Mouse (Mus musculus): ENCODE results near the gene Gapdh. TPM values are rescaled to one million over a fixed set of nuclear protein-coding genes. Genes with fewer than 3 reads are reported as not detected.
"Not testable (repeated sequence)": the region's sequence is repeated elsewhere in the genome, so short reads cannot be mapped to it uniquely, and the experiment has no call there.

Gene Gapdh
- polyA plus RNA-seq, 1 experiment from 2014 or later: 1,983 TPM

DNA sequence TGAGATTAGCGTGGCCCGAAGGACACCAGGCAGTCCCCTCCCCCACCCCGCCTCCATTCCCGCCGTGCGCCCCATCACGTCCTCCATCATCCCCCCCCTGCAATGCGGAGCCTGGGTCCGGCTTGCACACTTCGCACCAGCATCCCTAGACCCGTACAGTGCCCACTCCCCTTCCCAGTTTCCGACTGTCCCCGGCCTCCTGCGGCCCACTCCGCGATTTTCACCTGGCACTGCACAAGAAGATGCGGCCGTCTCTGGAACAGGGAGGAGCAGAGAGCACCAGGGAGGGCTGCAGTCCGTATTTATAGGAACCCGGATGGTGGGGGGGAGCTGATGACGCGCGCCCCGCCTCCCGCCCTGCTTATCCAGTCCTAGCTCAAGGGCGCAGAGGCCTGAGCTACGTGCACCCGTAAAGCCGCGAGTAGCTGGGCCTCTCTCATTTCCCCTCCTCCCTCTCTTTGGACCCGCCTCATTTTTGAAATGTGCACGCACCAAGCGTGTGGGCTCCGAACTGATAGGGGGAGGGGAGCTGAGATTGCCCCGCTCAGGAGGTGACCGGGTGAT lies 857 bp downstream of the Gapdh start:
- Histone ChIP-seq H3K9ac (peak overlapping the region; percentile 98), H3K9me3 (no peaks in the 10 kb centered on the region), H3K36me3 (peaks cover 63% of the 10 kb centered on the region), H3K4me1 (peaks cover 50% of the 10 kb centered on the region), H3K4me2 (replicated peaks) (peak overlapping the region; percentile 84), H3K27me3 (no peaks in the 10 kb centered on the region), H3K27ac (peak overlapping the region; percentile 95), H3K4me3 (peak overlapping the region; percentile 97)
- under 1% methylated on average over 36 of the region's 36 CpGs for WGBS
- ATAC-seq (ENCODE audit: low FRiP score, low read depth): peak; percentile 91

DNA sequence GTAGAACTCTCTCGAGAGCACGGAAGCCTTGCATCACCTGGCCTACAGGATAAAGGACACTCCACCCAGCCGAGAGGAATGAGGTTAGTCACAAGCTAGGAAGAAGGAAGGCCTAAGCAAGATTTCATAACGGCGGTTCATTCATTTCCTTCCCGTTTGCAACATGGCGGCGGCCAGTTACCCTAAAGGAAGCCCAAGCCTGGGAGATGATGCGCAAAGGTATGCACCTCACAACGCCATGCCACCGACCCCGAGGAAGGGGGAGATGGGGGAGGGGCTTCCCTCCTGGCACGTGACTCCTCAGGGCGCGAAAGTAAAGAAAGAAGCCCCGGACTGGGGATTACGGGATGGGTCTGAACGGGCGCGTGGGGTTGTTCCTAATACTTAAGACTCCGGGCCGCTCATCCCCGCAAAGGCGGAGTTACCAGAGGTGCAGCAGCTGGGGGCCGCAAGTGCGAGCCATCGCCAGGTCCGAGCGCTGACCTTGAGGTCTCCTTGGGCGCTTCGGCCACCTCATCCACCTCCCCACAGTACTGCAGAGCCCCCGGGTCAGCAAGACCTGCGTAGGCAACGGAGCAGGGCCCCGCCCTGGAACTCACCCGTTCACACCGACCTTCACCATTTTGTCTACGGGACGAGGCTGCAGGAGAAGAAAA lies 1.5 kb downstream of the Gapdh start:
- Histone ChIP-seq H3K9me3 (no peaks in the 10 kb centered on the region), H3K36me3 (peaks cover 63% of the 10 kb centered on the region), H3K27ac (peak overlapping the region; percentile 95), H3K27me3 (no peaks in the 10 kb centered on the region), H3K4me2 (replicated peaks) (peak overlapping the region; percentile 84), H3K4me3 (peak overlapping the region; percentile 97), H3K9ac (peak overlapping the region; percentile 98), H3K4me1 (peaks cover 56% of the 10 kb centered on the region)
- WGBS: under 1% methylated on average over 39 of the region's 39 CpGs
- peak; percentile 2; the same call in 1 of the 2 replicates for ATAC-seq (ENCODE audit: low FRiP score, low read depth)

DNA sequence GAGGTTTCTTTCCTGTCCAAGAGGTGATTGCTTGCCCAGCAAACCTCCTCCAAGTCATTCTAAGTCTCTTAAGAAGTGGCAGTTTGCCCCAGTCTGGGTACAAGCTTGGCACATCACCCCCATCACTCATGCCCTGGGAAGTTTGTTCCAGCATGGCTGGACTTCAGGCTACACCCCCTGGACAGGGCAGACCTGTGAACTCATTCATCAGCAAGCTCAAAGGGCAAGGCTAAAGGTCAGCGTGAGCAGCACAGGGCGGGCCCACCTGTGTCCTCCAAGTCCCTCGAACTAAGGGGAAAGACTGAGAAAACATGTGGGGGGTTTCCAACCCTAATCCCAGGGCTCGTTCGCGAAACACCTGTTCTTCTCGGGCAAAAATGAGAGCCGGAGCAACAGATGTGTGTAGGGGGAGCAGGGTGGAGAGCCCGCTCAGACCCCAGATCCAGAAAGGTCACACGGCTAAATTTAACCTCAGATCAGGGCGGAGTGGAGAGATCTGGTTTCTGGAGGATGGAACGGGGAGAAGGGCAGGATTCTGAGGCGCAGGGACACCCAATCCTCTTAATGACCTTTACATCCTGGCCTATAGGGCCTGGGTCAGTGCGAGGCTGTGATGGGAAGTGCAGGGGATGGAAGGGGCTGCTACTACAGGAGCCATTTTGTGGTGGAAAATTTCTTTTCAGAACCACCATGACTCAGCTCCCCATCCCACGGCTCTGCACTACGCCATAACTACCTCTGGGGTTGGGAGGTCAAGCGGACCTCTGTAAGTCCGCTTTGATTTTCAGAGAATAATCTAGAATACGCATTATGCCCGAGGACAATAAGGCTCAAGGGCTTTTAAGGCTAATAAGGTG lies 2.2 kb downstream of the Gapdh start:
- no peaks in the 10 kb centered on the region for H3K27me3 ChIP-seq
- H3K27ac ChIP-seq: peak overlapping the region; percentile 95
- 2% methylated on average over 20 of the region's 20 CpGs for WGBS
- no peaks in the 10 kb centered on the region for H3K9me3 ChIP-seq
- no peak for ATAC-seq (ENCODE audit: low FRiP score, low read depth)
- H3K9ac ChIP-seq: peak overlapping the region; percentile 98
- H3K4me3 ChIP-seq: peak overlapping the region; percentile 97
- H3K36me3 ChIP-seq: peaks cover 63% of the 10 kb centered on the region
- peaks cover 58% of the 10 kb centered on the region for H3K4me1 ChIP-seq
- peak overlapping the region; percentile 84 for H3K4me2 ChIP-seq (replicated peaks)

DNA sequence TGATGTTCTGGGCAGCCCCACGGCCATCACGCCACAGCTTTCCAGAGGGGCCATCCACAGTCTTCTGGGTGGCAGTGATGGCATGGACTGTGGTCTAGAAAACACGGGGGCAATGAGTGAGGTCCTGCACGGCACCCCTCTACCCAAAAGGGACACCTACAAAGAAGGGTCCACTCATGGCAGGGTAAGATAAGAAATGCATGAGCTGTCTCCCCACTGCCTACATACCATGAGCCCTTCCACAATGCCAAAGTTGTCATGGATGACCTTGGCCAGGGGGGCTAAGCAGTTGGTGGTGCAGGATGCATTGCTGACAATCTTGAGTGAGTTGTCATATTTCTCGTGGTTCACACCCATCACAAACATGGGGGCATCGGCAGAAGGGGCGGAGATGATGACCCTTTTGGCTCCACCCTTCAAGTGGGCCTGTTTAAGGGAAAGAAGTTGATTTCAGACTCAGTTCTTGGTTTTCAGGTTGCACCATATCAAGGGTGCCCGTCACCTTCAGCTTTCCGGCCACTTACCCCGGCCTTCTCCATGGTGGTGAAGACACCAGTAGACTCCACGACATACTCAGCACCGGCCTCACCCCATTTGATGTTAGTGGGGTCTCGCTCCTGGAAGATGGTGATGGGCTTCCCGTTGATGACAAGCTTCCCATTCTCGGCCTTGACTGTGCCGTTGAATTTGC lies 3.5 kb downstream of the Gapdh start:
- 78% methylated on average over 13 of the region's 16 CpGs for WGBS
- Histone ChIP-seq H3K4me3 (peak overlapping the region; percentile 5; the same call in 1 of the 2 replicates), H3K4me2 (replicated peaks) (peak overlapping the region; percentile 41), H3K36me3 (peaks cover 60% of the 10 kb centered on the region), H3K4me1 (peaks cover 57% of the 10 kb centered on the region)
- not testable (repeated sequence) for H3K27me3 ChIP-seq; H3K9me3 ChIP-seq; ATAC-seq (ENCODE audit: low FRiP score, low read depth); H3K9ac ChIP-seq; H3K27ac ChIP-seq

DNA sequence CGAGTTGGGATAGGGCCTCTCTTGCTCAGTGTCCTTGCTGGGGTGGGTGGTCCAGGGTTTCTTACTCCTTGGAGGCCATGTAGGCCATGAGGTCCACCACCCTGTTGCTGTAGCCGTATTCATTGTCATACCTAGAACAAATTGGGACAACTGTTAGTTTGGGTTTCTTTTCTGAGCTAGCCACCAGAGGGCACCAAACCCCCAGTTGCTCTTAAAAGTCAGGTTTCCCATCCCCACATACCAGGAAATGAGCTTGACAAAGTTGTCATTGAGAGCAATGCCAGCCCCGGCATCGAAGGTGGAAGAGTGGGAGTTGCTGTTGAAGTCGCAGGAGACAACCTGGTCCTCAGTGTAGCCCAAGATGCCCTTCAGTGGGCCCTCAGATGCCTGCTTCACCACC lies 4.3 kb downstream of the Gapdh start:
- not testable (repeated sequence) for H3K9me3 ChIP-seq; H3K9ac ChIP-seq; H3K27me3 ChIP-seq; H3K4me2 ChIP-seq (replicated peaks); ATAC-seq (ENCODE audit: low FRiP score, low read depth); H3K27ac ChIP-seq
- Histone ChIP-seq H3K4me1 (peaks cover 49% of the 10 kb centered on the region), H3K36me3 (peaks cover 62% of the 10 kb centered on the region), H3K4me3 (0 out of 2 replicates have a peak overlapping the region, but pooled peaks have one; percentile 5)
- WGBS: 9% methylated on average over 4 of the region's 5 CpGs

DNA sequence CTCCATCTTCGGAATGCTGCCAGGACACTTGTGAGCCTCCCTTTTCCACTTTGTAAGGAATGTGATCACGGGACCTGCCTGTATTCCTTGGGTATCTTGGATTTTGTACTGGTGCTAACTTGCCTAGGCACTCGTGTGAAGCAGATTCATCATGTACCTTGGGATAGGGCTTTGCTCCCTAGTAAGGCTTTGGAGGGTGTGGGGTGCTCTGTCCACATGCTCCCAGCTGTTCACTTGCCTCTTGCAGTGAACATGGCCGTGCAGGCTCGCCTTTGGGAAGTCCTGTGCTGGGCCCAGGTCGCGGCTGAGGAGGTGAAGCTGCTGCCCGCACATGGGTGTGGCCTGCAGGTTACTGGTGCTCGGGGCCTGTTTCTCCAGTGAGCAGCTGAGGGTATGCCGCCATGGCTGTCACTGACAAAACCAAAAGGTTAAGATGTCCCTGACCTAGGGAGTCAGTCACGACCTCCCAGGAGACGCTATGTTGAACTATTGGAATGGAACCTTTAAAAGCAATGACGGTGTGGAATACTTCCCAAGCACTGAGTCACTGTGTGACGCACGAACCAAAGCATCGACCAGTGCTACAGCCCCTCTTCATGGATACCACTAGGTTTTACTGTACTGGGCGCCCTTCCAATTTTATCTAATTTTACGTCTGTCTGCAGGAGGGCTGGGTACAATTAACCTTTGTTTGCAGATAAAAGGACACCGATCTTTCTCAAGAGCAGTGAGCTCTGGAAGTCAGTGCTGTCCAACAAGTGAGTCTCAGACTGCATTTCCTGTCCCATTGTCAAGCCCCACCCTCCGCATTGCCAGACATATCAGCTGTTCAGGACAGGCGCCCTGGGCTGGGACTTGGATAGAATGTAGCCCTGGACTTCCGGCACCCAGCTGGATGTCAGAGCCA lies 5.2 kb downstream of the Gapdh start:
- Histone ChIP-seq H3K4me3 (no peak overlapping the region), H3K4me1 (peaks cover 40% of the 10 kb centered on the region), H3K36me3 (peaks cover 66% of the 10 kb centered on the region), H3K4me2 (replicated peaks) (0 out of 2 replicates have a peak overlapping the region, but pooled peaks have one; percentile 23), H3K9me3 (no peaks in the 10 kb centered on the region), H3K9ac (peak overlapping the region; percentile 36; the same call in 1 of the 2 replicates), H3K27me3 (no peaks in the 10 kb centered on the region), H3K27ac (peak overlapping the region; percentile 52)
- 16% methylated on average over 22 of the region's 22 CpGs for WGBS
- ATAC-seq (ENCODE audit: low FRiP score, low read depth): no peak

DNA sequence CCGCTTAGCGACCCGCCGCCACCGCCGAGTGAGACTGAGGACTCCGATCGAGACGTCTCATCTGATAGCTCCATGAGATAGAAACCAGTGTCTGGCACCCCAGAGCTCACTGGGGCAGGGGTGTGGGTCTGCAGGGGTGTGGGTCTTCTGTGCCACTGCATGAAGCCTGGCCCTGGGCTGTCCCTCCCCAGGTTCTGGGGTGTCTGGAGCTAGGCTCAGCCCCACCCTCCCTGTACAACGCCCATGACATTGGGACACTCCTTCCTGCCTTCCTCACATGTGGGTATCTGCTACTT lies 5.8 kb downstream of the Gapdh start:
- Histone ChIP-seq H3K4me3 (no peak overlapping the region), H3K9ac (0 out of 2 replicates have a peak overlapping the region, but pooled peaks have one; percentile 36), H3K4me1 (peaks cover 36% of the 10 kb centered on the region), H3K27ac (peak overlapping the region; percentile 52), H3K4me2 (replicated peaks) (no peak overlapping the region), H3K36me3 (peaks cover 72% of the 10 kb centered on the region), H3K27me3 (no peaks in the 10 kb centered on the region), H3K9me3 (no peaks in the 10 kb centered on the region)
- 61% methylated on average over 10 of the region's 10 CpGs for WGBS
- ATAC-seq (ENCODE audit: low FRiP score, low read depth): no peak

DNA sequence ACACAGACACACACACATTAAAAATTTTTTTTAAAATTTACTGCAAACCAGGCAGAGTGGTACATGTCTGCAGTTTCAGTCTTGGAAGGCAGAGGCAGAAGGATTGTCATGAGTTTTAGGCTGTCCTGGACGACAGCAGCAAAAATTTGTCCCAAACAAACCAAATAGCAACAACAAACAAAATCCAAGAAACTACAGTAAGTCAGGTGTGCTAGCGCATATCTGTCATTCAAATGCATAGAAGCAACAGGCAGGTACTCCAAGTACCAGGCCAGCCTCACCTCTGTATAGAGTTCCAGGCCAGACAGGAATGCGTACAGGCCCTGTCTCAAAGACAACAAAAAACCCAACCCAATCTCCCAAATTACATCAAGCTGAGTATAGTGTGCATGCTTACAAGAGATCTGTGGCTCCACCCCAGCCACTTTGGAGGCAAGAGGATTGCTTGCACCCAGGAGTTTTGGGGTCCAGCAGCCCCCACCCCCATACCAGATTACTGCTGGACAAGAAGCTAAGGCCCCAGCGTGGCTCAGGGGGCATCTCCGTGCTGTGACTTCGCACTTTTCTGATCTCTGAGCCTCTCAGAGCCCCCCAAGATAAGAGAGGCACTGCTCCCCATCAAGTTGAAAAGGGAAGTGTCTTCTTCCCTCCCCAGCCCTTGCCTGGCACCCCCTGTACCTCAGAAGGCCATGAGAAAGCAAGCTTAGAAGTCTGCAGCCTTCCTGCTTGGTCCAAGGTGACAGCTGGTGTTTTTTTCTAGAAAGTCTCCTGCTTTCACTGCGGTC lies 6.3 kb downstream of the Gapdh start:
- no peak for ATAC-seq (ENCODE audit: low FRiP score, low read depth)
- H3K27me3 ChIP-seq: no peaks in the 10 kb centered on the region
- peak overlapping the region; percentile 44; the same call in 1 of the 2 replicates for H3K27ac ChIP-seq
- peaks cover 76% of the 10 kb centered on the region for H3K36me3 ChIP-seq
- no peak overlapping the region for H3K4me3 ChIP-seq
- H3K9ac ChIP-seq: 0 out of 2 replicates have a peak overlapping the region, but pooled peaks have one; percentile 36
- H3K9me3 ChIP-seq: no peaks in the 10 kb centered on the region
- 77% methylated on average over 7 of the region's 7 CpGs for WGBS
- H3K4me1 ChIP-seq: peaks cover 36% of the 10 kb centered on the region
- no peak overlapping the region for H3K4me2 ChIP-seq (replicated peaks)

DNA sequence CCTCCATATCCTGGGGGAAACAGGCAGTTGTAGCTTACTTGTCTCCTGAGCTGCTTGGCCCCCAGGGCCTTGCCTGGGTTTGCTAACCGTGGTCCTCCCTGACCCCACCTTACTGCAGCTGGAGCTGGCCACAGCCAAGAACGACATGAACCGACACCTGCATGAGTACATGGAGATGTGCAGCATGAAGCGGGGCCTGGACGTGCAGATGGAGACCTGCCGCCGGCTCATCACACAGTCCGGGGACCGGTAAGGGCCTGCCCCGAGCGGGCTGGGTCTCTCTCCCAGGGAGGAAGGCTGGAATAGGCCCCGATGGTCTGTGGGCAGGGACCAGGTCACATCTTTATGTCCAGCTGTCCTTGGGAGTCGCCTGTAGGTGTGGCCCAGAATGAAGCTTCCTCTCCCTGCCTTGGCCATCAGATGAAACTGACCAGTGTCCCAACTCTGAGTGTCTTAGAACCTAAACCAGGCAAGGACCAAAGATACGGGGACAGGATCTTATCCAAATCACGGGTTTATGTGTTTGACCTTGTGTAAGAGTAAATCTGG lies 7.2 kb downstream of the Gapdh start:
- WGBS: 86% methylated on average over 15 of the region's 15 CpGs
- H3K4me2 ChIP-seq (replicated peaks): no peak overlapping the region
- H3K27ac ChIP-seq: no peak overlapping the region
- H3K4me3 ChIP-seq: no peak overlapping the region
- ATAC-seq (ENCODE audit: low FRiP score, low read depth): no peak
- H3K27me3 ChIP-seq: no peaks in the 10 kb centered on the region
- H3K4me1 ChIP-seq: peaks cover 32% of the 10 kb centered on the region
- H3K36me3 ChIP-seq: peaks cover 74% of the 10 kb centered on the region
- peak overlapping the region; percentile 14; the same call in 1 of the 2 replicates for H3K9ac ChIP-seq
- no peaks in the 10 kb centered on the region for H3K9me3 ChIP-seq

DNA sequence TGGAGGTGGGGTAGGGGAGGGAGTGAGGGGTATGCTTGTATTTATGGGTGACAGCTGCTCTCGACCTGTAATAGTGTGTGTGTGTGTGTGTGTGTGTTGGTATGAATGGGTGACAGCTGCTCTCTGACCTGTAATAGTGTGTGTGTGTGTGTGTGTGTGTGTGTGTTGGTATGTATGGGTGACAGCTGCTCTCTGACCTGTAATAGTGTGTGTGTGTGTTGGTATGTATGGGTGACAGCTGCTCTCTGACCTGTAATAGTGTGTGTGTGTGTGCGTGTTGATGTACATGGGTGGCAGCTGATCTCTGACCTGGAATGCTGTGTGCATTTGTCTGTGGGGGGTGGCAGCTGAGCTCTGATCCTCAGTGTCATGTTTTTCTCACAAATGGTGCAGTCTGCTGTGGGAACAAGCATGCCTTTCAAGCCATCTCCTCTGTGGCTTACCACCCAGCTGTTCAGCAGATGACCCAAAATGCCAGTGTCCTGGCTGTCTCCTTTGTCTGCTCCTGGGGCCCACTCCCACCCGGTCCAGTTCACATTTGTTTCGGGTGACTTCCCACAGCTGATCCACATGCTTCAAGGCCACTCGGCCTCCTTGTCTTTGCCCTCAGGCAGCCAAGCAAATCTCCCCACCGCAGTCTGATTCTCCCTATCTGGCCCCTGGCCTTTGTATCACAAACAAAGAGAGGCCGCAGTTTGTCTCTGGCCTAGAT lies 9.2 kb downstream of the Gapdh start:
- peak overlapping the region; percentile 22; the same call in 1 of the 2 replicates for H3K27ac ChIP-seq
- ATAC-seq (ENCODE audit: low FRiP score, low read depth): peak; percentile 45
- no peaks in the 10 kb centered on the region for H3K27me3 ChIP-seq
- WGBS: 77% methylated on average over 7 of the region's 7 CpGs
- H3K4me1 ChIP-seq: peaks cover 18% of the 10 kb centered on the region
- H3K9ac ChIP-seq: no peak overlapping the region
- no peak overlapping the region for H3K4me2 ChIP-seq (replicated peaks)
- H3K36me3 ChIP-seq: peaks cover 79% of the 10 kb centered on the region
- H3K9me3 ChIP-seq: no peaks in the 10 kb centered on the region
- no peak overlapping the region for H3K4me3 ChIP-seq

Measured in limb, embryonic 13.5 days (tissue).